ENCODE assay signal across 16 mouse cellular contexts in genomic region chr1:183845135-183845534, GRCm38 (mm10).
"Had no signal": no experiment of that assay in that cellular context is flagged by ENCODE, and none has a peak within 500 bp of the region (broad histone marks: within the 10 kb centered on the region; RNA-seq: fewer than 3 reads in every experiment).

No protein-coding gene starts in this region.

- H3K4me3 ChIP-seq: limb, embryonic 12.5 days; midbrain, embryonic 12.5 days; neural tube, embryonic 13.5 days; stomach, embryonic 15.5 days had no signal

- H3K4me1 ChIP-seq: limb, embryonic 12.5 days; midbrain, embryonic 12.5 days; neural tube, embryonic 13.5 days; stomach, embryonic 15.5 days had no signal

- H3K27ac ChIP-seq: limb, embryonic 12.5 days; midbrain, embryonic 12.5 days; neural tube, embryonic 13.5 days; stomach, embryonic 15.5 days had no signal

- H3K36me3 ChIP-seq: limb, embryonic 12.5 days; midbrain, embryonic 12.5 days; neural tube, embryonic 13.5 days; stomach, embryonic 15.5 days had no signal

- ATAC-seq: lung, postnatal 0 days; midbrain, embryonic 16.5 days had no signal

- DNase-seq: kidney, adult 18-20 months; kidney, postnatal 25 days; layer of hippocampus, adult 9-11 months; layer of hippocampus, postnatal 36 days; lung, adult 2 months; lung, postnatal 36 days; retina, postnatal 1 day; right cerebral cortex, postnatal 14 days; thymus, adult 2 months; thymus, postnatal 25 days had no signal

- H3K9me3 ChIP-seq: limb, embryonic 12.5 days; midbrain, embryonic 12.5 days; neural tube, embryonic 13.5 days; stomach, embryonic 15.5 days had no signal

- H3K4me2 ChIP-seq: limb, embryonic 12.5 days; midbrain, embryonic 12.5 days; neural tube, embryonic 13.5 days; stomach, embryonic 15.5 days had no signal

- H3K9ac ChIP-seq: limb, embryonic 12.5 days; midbrain, embryonic 12.5 days; neural tube, embryonic 13.5 days; stomach, embryonic 15.5 days had no signal

- H3K27me3 ChIP-seq: limb, embryonic 12.5 days; midbrain, embryonic 12.5 days; neural tube, embryonic 13.5 days; stomach, embryonic 15.5 days had no signal
